13 mouse cellular contexts compared by ENCODE assay signal in genomic region chr5:4858032-4858641, GRCm38 (mm10).
DNase-seq lines count a peak whose midpoint lies in the region; ATAC-seq and TF ChIP-seq lines count a peak whose summit lies in the region.
"Had no signal": no experiment of that assay in that cellular context is flagged by ENCODE, and none has a peak within 500 bp of the region (broad histone marks: within the 10 kb centered on the region; RNA-seq: fewer than 3 reads in every experiment).

No protein-coding gene starts in this region.

- DNase-seq in layer of hippocampus, adult 2 months (ENCODE audit: low spot score in 2 of 2) = no peak
- no peak for DNase-seq in layer of hippocampus, adult 11-12 months (ENCODE audit: low spot score)
- DNase-seq in forebrain, embryonic 14.5 days (ENCODE audit: low spot score) = peak; percentile 89
- no peak for DNase-seq in heart, adult 8-10 months (ENCODE audit: low spot score)
- no peak for DNase-seq in spleen, adult 12 weeks (ENCODE audit: low spot score)
- DNase-seq in gastrocnemius, postnatal 10 days = no peak
- DNase-seq: gastrocnemius, postnatal 25 days; heart, postnatal 4 days; right cerebral cortex, postnatal 14 days; thymus, adult 18-20 months had no signal

- H3K4me3 ChIP-seq in layer of hippocampus, adult 2 months = no peak overlapping the region
- no peak overlapping the region for H3K4me3 ChIP-seq in forebrain, embryonic 14.5 days (ENCODE audit: low read depth, low read length)
- no peak overlapping the region for H3K4me3 ChIP-seq in hindbrain, embryonic 15.5 days
- H3K4me3 ChIP-seq in neural tube, embryonic 12.5 days = no peak overlapping the region
- H3K4me3 ChIP-seq: liver, embryonic 15.5 days had no signal

- no peak overlapping the region for H3K9ac ChIP-seq in forebrain, embryonic 14.5 days (ENCODE audit: low read length)
- no peak overlapping the region for H3K9ac ChIP-seq in hindbrain, embryonic 15.5 days
- no peak overlapping the region for H3K9ac ChIP-seq in neural tube, embryonic 12.5 days
- H3K9ac ChIP-seq: liver, embryonic 15.5 days had no signal

- peaks cover 19% of the 10 kb centered on the region for H3K4me1 ChIP-seq in forebrain, embryonic 14.5 days (ENCODE audit: control insufficient read depth, insufficient read depth, low read length)
- no peaks in the 10 kb centered on the region for H3K4me1 ChIP-seq in hindbrain, embryonic 15.5 days (replicated peaks)
- 0 out of 2 replicates have a peak, but pooled peaks cover 9% of the 10 kb centered on the region for H3K4me1 ChIP-seq in neural tube, embryonic 12.5 days
- H3K4me1 ChIP-seq: liver, embryonic 15.5 days had no signal

- H3K36me3 ChIP-seq in forebrain, embryonic 14.5 days (ENCODE audit: control insufficient read depth, insufficient read depth, low read length) = no peaks in the 10 kb centered on the region
- H3K36me3 ChIP-seq in hindbrain, embryonic 15.5 days = no peaks in the 10 kb centered on the region
- H3K36me3 ChIP-seq in neural tube, embryonic 12.5 days = no peaks in the 10 kb centered on the region
- H3K36me3 ChIP-seq: liver, embryonic 15.5 days had no signal

- H3K9me3 ChIP-seq in forebrain, embryonic 14.5 days (replicated peaks; ENCODE audit: control insufficient read depth, low read length) = no peaks in the 10 kb centered on the region
- no peaks in the 10 kb centered on the region for H3K9me3 ChIP-seq in hindbrain, embryonic 15.5 days
- H3K9me3 ChIP-seq in neural tube, embryonic 12.5 days = no peaks in the 10 kb centered on the region
- H3K9me3 ChIP-seq: liver, embryonic 15.5 days had no signal

- H3K4me2 ChIP-seq in forebrain, embryonic 14.5 days (ENCODE audit: low read length) = no peak overlapping the region
- no peak overlapping the region for H3K4me2 ChIP-seq in hindbrain, embryonic 15.5 days
- H3K4me2 ChIP-seq in neural tube, embryonic 12.5 days (replicated peaks) = no peak overlapping the region
- H3K4me2 ChIP-seq: liver, embryonic 15.5 days had no signal

- TF ChIP-seq CTCF in layer of hippocampus, adult 2 months (conservative IDR thresholded peaks at IDR 0.05) = no peak

- 18% methylated on average over 5 of the region's 5 CpGs for WGBS in forebrain, embryonic 14.5 days
- WGBS in hindbrain, embryonic 15.5 days = 24% methylated on average over 5 of the region's 5 CpGs
- WGBS in neural tube, embryonic 12.5 days = 15% methylated on average over 5 of the region's 5 CpGs

- peak; percentile 91 for ATAC-seq in forebrain, embryonic 14.5 days
- ATAC-seq in hindbrain, embryonic 15.5 days (ENCODE audit: low FRiP score, low read depth) = peak; percentile 82
- peak; percentile 79 for ATAC-seq in neural tube, embryonic 12.5 days (ENCODE audit: low FRiP score, low read depth)

- peak overlapping the region; percentile 60; the same call in 1 of the 2 replicates for H3K27ac ChIP-seq in layer of hippocampus, adult 2 months
- peak overlapping the region; percentile 72; the same call in 1 of the 2 replicates for H3K27ac ChIP-seq in forebrain, embryonic 14.5 days (ENCODE audit: low read depth, low read length)
- H3K27ac ChIP-seq in hindbrain, embryonic 15.5 days (replicated peaks) = no peak overlapping the region
- H3K27ac ChIP-seq in neural tube, embryonic 12.5 days = no peak overlapping the region
- H3K27ac ChIP-seq: liver, embryonic 15.5 days had no signal

- H3K27me3 ChIP-seq in forebrain, embryonic 14.5 days (replicated peaks; ENCODE audit: control insufficient read depth, insufficient read depth, low read length) = no peaks in the 10 kb centered on the region
- no peaks in the 10 kb centered on the region for H3K27me3 ChIP-seq in hindbrain, embryonic 15.5 days
- peaks cover 25% of the 10 kb centered on the region for H3K27me3 ChIP-seq in neural tube, embryonic 12.5 days (replicated peaks)
- H3K27me3 ChIP-seq: liver, embryonic 15.5 days had no signal

Comparison
In these comparisons a context has a peak if more than half of its experiments do, and no peak if none do; other contexts are left out.
1. H3K27ac ChIP-seq: peak in layer of hippocampus, adult 2 months (single experiment) and forebrain, embryonic 14.5 days (single experiment); none in hindbrain, embryonic 15.5 days (single experiment) and neural tube, embryonic 12.5 days (single experiment).
2. Peak in every context shown above with its lines, with median percentiles within 50 percentile points of each other: ATAC-seq.